Mouse (Mus musculus): ENCODE data around the gene Nemp1.

DNA sequence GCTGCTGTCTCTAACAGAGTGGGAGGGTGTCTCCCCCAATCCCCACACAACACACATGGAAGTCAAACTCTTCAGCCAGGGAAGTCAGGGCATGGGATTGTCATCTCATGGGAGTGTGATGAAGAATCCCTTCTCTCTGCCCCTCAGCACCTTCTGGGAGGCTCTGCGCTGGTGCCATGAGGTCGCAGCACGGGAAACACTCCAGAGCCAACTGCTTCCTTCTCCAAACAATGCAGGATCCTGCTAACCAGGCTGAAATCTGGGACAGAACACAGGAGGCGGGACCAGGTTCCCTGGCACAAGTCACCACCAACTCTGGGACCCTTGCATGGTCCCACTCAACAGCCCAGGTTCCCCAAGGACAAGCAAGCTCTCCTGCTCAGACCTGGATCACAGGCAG lies 49.4 kb upstream of the Nemp1 start:
- TF ChIP-seq CTCF (IDR thresholded peaks at IDR 0.05; ENCODE audit: low read depth): no peak
- TF ChIP-seq EP300 (IDR thresholded peaks at IDR 0.05; ENCODE audit: low read depth): no peak

All from liver, postnatal 0 days (tissue).